Mouse (Mus musculus) lung, embryonic 16.5 days (tissue): Measurements from ENCODE around the gene Gm525. TPM values are rescaled to one million over a fixed set of nuclear protein-coding genes. Genes with fewer than 3 reads are reported as not detected.

Experiments used
- ATAC-seq: fragments of 200-750 bp; cut with Nextera tagmentation; 2 replicates; pipeline ENCODE4 v1.8.0; 2017; ENCODE audit warnings: low read depth, mild to moderate bottlenecking, moderate library complexity
- H3K27ac ChIP-seq: fragments of 300-500 bp; sonication (generic); 2 replicates; pipeline ENCODE4 v1.5.1; 2014; ENCODE audit warnings: mild to moderate bottlenecking, control low read depth, low read length
- H3K27me3 ChIP-seq: fragments of 300-500 bp; sonication (generic); 2 replicates; pipeline ENCODE4 v1.6.1; 2014; ENCODE audit warnings: low read depth, low read length, mixed read lengths; ENCODE audit not compliant: control insufficient read depth, insufficient read depth
- H3K36me3 ChIP-seq: fragments of 300-500 bp; sonication (generic); 2 replicates; pipeline ENCODE4 v1.6.1; 2014; ENCODE audit warnings: low read length; ENCODE audit not compliant: control insufficient read depth, insufficient read depth
- H3K4me1 ChIP-seq: fragments of 300-500 bp; sonication (generic); replicated peaks from 2 replicates; pipeline ENCODE4 v1.6.1; 2014; ENCODE audit warnings: low read length, mixed read lengths; ENCODE audit not compliant: control insufficient read depth, insufficient read depth
- H3K4me2 ChIP-seq: fragments of 300-500 bp; sonication (generic); 2 replicates; pipeline ENCODE4 v1.6.1; 2014; ENCODE audit warnings: low read depth, low read length, control low read depth
- H3K4me3 ChIP-seq: fragments of 300-500 bp; sonication (generic); 2 replicates; pipeline ENCODE4 v1.5.1; 2014; ENCODE audit warnings: mild to moderate bottlenecking, low read length, control low read depth
- H3K9ac ChIP-seq: fragments of 300-500 bp; sonication (generic); 2 replicates; pipeline ENCODE4 v1.6.1; 2014; ENCODE audit warnings: low read length, control low read depth
- H3K9me3 ChIP-seq: fragments of 300-500 bp; sonication (generic); 2 replicates; pipeline ENCODE4 v1.6.1; 2016; ENCODE audit warnings: low read length; ENCODE audit not compliant: control insufficient read depth
- WGBS: fragments of 180-500 bp; shearing (Covaris S2); extraction: QIAGEN DNeasy Blood & Tissue Kit; methylation state at CpG from one replicate; pipeline ENCODE4 v1.1.7; 2014; 5-methylcytosine and 5-hydroxymethylcytosine counted together
- polyA plus RNA-seq: library from polyadenylated mRNA; unstranded; fragments of >200 nt; fragmentation: Nextera tagmentation; extraction: Ambion mirVana; gene quantifications from 2 replicates; pipeline ENCODE4 v1.2.1, GENCODE M21; 2015

The Gm525 gene
- polyA plus RNA-seq, 1 experiment from 2014 or later = 1.2 TPM

- Histone ChIP-seq H3K36me3 (no peaks in the 10 kb centered on the region), H3K4me3 (no peak overlapping the region), H3K27ac (peak overlapping the region; percentile 66), H3K27me3 (no peaks in the 10 kb centered on the region), H3K4me1 (no peaks in the 10 kb centered on the region), H3K9me3 (no peaks in the 10 kb centered on the region), H3K4me2 (no peak overlapping the region), H3K9ac (no peak overlapping the region)
- 46% methylated on average over 11 of the region's 11 CpGs for WGBS
- no peak for ATAC-seq
Measured at GRCm38 (mm10) chr11:89067871-89068490, 5.7 kb upstream of the Gm525 start.

GRCm38 (mm10) chr11:89068649-89069048 is 5.0 kb upstream of the Gm525 start:
- H3K9me3 ChIP-seq = no peaks in the 10 kb centered on the region
- H3K4me1 ChIP-seq = no peaks in the 10 kb centered on the region
- no peak overlapping the region for H3K27ac ChIP-seq
- no peak overlapping the region for H3K4me2 ChIP-seq
- no peak for ATAC-seq
- no peaks in the 10 kb centered on the region for H3K27me3 ChIP-seq
- H3K9ac ChIP-seq = no peak overlapping the region
- H3K36me3 ChIP-seq = no peaks in the 10 kb centered on the region
- no peak overlapping the region for H3K4me3 ChIP-seq
- 75% methylated on average over 14 of the region's 14 CpGs for WGBS

GRCm38 (mm10) chr11:89069303-89069702 is 4.3 kb upstream of the Gm525 start:
- Histone ChIP-seq H3K4me3 (no peak overlapping the region), H3K9me3 (no peaks in the 10 kb centered on the region), H3K27me3 (no peaks in the 10 kb centered on the region), H3K9ac (no peak overlapping the region), H3K36me3 (no peaks in the 10 kb centered on the region), H3K4me1 (no peaks in the 10 kb centered on the region), H3K27ac (no peak overlapping the region), H3K4me2 (no peak overlapping the region)
- 19% methylated on average over 6 of the region's 6 CpGs for WGBS
- ATAC-seq = no peak

GRCm38 (mm10) chr11:89071522-89071921 is 2.1 kb upstream of the Gm525 start:
- no peak overlapping the region for H3K4me3 ChIP-seq
- H3K4me1 ChIP-seq = no peaks in the 10 kb centered on the region
- no peaks in the 10 kb centered on the region for H3K27me3 ChIP-seq
- ATAC-seq = no peak
- 62% methylated on average over 5 of the region's 5 CpGs for WGBS
- no peaks in the 10 kb centered on the region for H3K36me3 ChIP-seq
- no peak overlapping the region for H3K27ac ChIP-seq
- H3K9ac ChIP-seq = no peak overlapping the region
- no peaks in the 10 kb centered on the region for H3K9me3 ChIP-seq
- no peak overlapping the region for H3K4me2 ChIP-seq

- no peaks in the 10 kb centered on the region for H3K4me1 ChIP-seq
Measured at GRCm38 (mm10) chr11:89074783-89075413, 1.3 kb downstream of the Gm525 start.

GRCm38 (mm10) chr11:89076370-89076821 is 2.8 kb downstream of the Gm525 start:
- Histone ChIP-seq H3K27me3 (no peaks in the 10 kb centered on the region), H3K9me3 (no peaks in the 10 kb centered on the region), H3K9ac (no peak overlapping the region), H3K36me3 (no peaks in the 10 kb centered on the region), H3K4me1 (no peaks in the 10 kb centered on the region), H3K4me2 (no peak overlapping the region), H3K27ac (no peak overlapping the region), H3K4me3 (no peak overlapping the region)
- 57% methylated on average over 4 of the region's 4 CpGs for WGBS
- no peak for ATAC-seq

More at GRCm38 (mm10) chr11:89074783-89075413, 1.3 kb downstream of the Gm525 start:
- no peak for ATAC-seq
- H3K9ac ChIP-seq = no peak overlapping the region
- no peaks in the 10 kb centered on the region for H3K36me3 ChIP-seq
- 73% methylated on average over 19 of the region's 19 CpGs for WGBS
- H3K9me3 ChIP-seq = no peaks in the 10 kb centered on the region
- H3K4me2 ChIP-seq = no peak overlapping the region
- no peak overlapping the region for H3K4me3 ChIP-seq
- no peak overlapping the region for H3K27ac ChIP-seq
- no peaks in the 10 kb centered on the region for H3K27me3 ChIP-seq

- Histone ChIP-seq H3K4me1 (no peaks in the 10 kb centered on the region), H3K4me2 (no peak overlapping the region), H3K27ac (no peak overlapping the region), H3K9me3 (no peaks in the 10 kb centered on the region), H3K36me3 (no peaks in the 10 kb centered on the region), H3K4me3 (no peak overlapping the region), H3K27me3 (no peaks in the 10 kb centered on the region), H3K9ac (no peak overlapping the region)
- 68% methylated on average over 8 of the region's 8 CpGs for WGBS
- 0 out of 2 replicates have a peak, but pooled peaks have one; percentile 26 for ATAC-seq
Measured at GRCm38 (mm10) chr11:89077601-89078000, 4.0 kb downstream of the Gm525 start.

- Histone ChIP-seq H3K27me3 (no peaks in the 10 kb centered on the region), H3K4me2 (no peak overlapping the region), H3K27ac (no peak overlapping the region), H3K4me1 (no peaks in the 10 kb centered on the region), H3K4me3 (no peak overlapping the region), H3K9me3 (no peaks in the 10 kb centered on the region), H3K36me3 (no peaks in the 10 kb centered on the region), H3K9ac (no peak overlapping the region)
- no peak for ATAC-seq
- 80% methylated on average over 3 of the region's 3 CpGs for WGBS
Measured at GRCm38 (mm10) chr11:89078305-89078704, 4.7 kb downstream of the Gm525 start.

- Histone ChIP-seq H3K9me3 (no peaks in the 10 kb centered on the region), H3K36me3 (no peaks in the 10 kb centered on the region), H3K4me3 (no peak overlapping the region), H3K4me2 (no peak overlapping the region), H3K27ac (no peak overlapping the region), H3K4me1 (no peaks in the 10 kb centered on the region), H3K27me3 (no peaks in the 10 kb centered on the region), H3K9ac (no peak overlapping the region)
- ATAC-seq = no peak
- 73% methylated on average over 16 of the region's 16 CpGs for WGBS
Measured at GRCm38 (mm10) chr11:89078996-89079680, 5.5 kb downstream of the Gm525 start.
